Mouse (Mus musculus): ENCODE results near the gene Mtus2. TPM values are rescaled to one million over a fixed set of nuclear protein-coding genes. Genes with fewer than 3 reads are reported as not detected.

The Mtus2 gene
- polyA plus RNA-seq, 1 experiment from 2014 or later: 15.0 TPM

GRCm38 (mm10) chr5:148107324-148107723 is 150.2 kb downstream of the Mtus2 start:
- Histone ChIP-seq H3K36me3 (no peaks in the 10 kb centered on the region), H3K27ac (peak overlapping the region; percentile 65; the same call in 1 of the 2 replicates), H3K4me1 (replicated peaks) (peaks cover 10% of the 10 kb centered on the region), H3K4me3 (no peak overlapping the region), H3K27me3 (ENCODE audit: insufficient read depth, poor library complexity, severe bottlenecking) (no peaks in the 10 kb centered on the region), H3K9me3 (no peaks in the 10 kb centered on the region)
- DNase-seq (ENCODE audit: low spot score): no peak
- WGBS: 87% methylated on average over 6 of the region's 6 CpGs

- Histone ChIP-seq H3K27me3 (ENCODE audit: insufficient read depth, poor library complexity, severe bottlenecking) (no peaks in the 10 kb centered on the region), H3K4me3 (no peak overlapping the region), H3K27ac (peak overlapping the region; percentile 53; the same call in 1 of the 2 replicates), H3K36me3 (no peaks in the 10 kb centered on the region), H3K9me3 (no peaks in the 10 kb centered on the region), H3K4me1 (replicated peaks) (peaks cover 10% of the 10 kb centered on the region)
- no peak for DNase-seq (ENCODE audit: low spot score)
- WGBS: 48% methylated on average over 7 of the region's 7 CpGs
Measured at GRCm38 (mm10) chr5:148107890-148108289, 150.8 kb downstream of the Mtus2 start.

- no peaks in the 10 kb centered on the region for H3K27me3 ChIP-seq (ENCODE audit: insufficient read depth, poor library complexity, severe bottlenecking)
- H3K4me3 ChIP-seq: no peak overlapping the region
- peaks cover 10% of the 10 kb centered on the region for H3K4me1 ChIP-seq (replicated peaks)
- no peaks in the 10 kb centered on the region for H3K9me3 ChIP-seq
- no peaks in the 10 kb centered on the region for H3K36me3 ChIP-seq
- peak overlapping the region; percentile 53 for H3K27ac ChIP-seq
- DNase-seq (ENCODE audit: low spot score): no peak
- WGBS: 49% methylated on average over 9 of the region's 9 CpGs
Measured at GRCm38 (mm10) chr5:148108314-148108713, 151.2 kb downstream of the Mtus2 start.

- Histone ChIP-seq H3K36me3 (no peaks in the 10 kb centered on the region), H3K4me1 (replicated peaks) (no peaks in the 10 kb centered on the region), H3K9me3 (no peaks in the 10 kb centered on the region), H3K27me3 (ENCODE audit: insufficient read depth, poor library complexity, severe bottlenecking) (no peaks in the 10 kb centered on the region), H3K4me3 (no peak overlapping the region), H3K27ac (no peak overlapping the region)
- no peak for DNase-seq (ENCODE audit: low spot score)
- WGBS: 75% methylated on average over 15 of the region's 15 CpGs
Measured at GRCm38 (mm10) chr5:148115207-148115817, 158.2 kb downstream of the Mtus2 start.

GRCm38 (mm10) chr5:148124354-148124753 is 167.2 kb downstream of the Mtus2 start:
- 86% methylated on average over 12 of the region's 12 CpGs for WGBS
- H3K9me3 ChIP-seq: no peaks in the 10 kb centered on the region
- no peak overlapping the region for H3K4me3 ChIP-seq
- H3K4me1 ChIP-seq (replicated peaks): no peaks in the 10 kb centered on the region
- no peaks in the 10 kb centered on the region for H3K27me3 ChIP-seq (ENCODE audit: insufficient read depth, poor library complexity, severe bottlenecking)
- H3K27ac ChIP-seq: no peak overlapping the region
- H3K36me3 ChIP-seq: no peaks in the 10 kb centered on the region
- DNase-seq (ENCODE audit: low spot score): no peak

GRCm38 (mm10) chr5:148130691-148131457 is 173.8 kb downstream of the Mtus2 start:
- DNase-seq (ENCODE audit: low spot score): no peak

GRCm38 (mm10) chr5:148131458-148132131 is 174.5 kb downstream of the Mtus2 start:
- no peak overlapping the region for H3K27ac ChIP-seq
- no peaks in the 10 kb centered on the region for H3K9me3 ChIP-seq
- H3K27me3 ChIP-seq (ENCODE audit: insufficient read depth, poor library complexity, severe bottlenecking): no peaks in the 10 kb centered on the region
- H3K4me1 ChIP-seq (replicated peaks): peaks cover 25% of the 10 kb centered on the region
- 69% methylated on average over 10 of the region's 10 CpGs for WGBS
- no peak for DNase-seq (ENCODE audit: low spot score)
- no peak overlapping the region for H3K4me3 ChIP-seq
- H3K36me3 ChIP-seq: no peaks in the 10 kb centered on the region

More at GRCm38 (mm10) chr5:148130691-148131457, 173.8 kb downstream of the Mtus2 start:
- WGBS: 46% methylated on average over 8 of the region's 8 CpGs
- peaks cover 25% of the 10 kb centered on the region for H3K4me1 ChIP-seq (replicated peaks)
- no peak overlapping the region for H3K27ac ChIP-seq
- no peaks in the 10 kb centered on the region for H3K9me3 ChIP-seq
- no peak overlapping the region for H3K4me3 ChIP-seq
- H3K36me3 ChIP-seq: no peaks in the 10 kb centered on the region
- no peaks in the 10 kb centered on the region for H3K27me3 ChIP-seq (ENCODE audit: insufficient read depth, poor library complexity, severe bottlenecking)

- no peak overlapping the region for H3K27ac ChIP-seq
- H3K36me3 ChIP-seq: no peaks in the 10 kb centered on the region
- WGBS: 84% methylated on average over 9 of the region's 9 CpGs
- no peak for DNase-seq (ENCODE audit: low spot score)
- no peaks in the 10 kb centered on the region for H3K27me3 ChIP-seq (ENCODE audit: insufficient read depth, poor library complexity, severe bottlenecking)
- no peak overlapping the region for H3K4me3 ChIP-seq
- H3K4me1 ChIP-seq (replicated peaks): peaks cover 25% of the 10 kb centered on the region
- no peaks in the 10 kb centered on the region for H3K9me3 ChIP-seq
Measured at GRCm38 (mm10) chr5:148133448-148134060, 176.4 kb downstream of the Mtus2 start.

- Histone ChIP-seq H3K4me1 (replicated peaks) (0 out of 2 replicates have a peak, but pooled peaks cover 5% of the 10 kb centered on the region), H3K4me3 (no peak overlapping the region), H3K36me3 (no peaks in the 10 kb centered on the region), H3K27me3 (ENCODE audit: insufficient read depth, poor library complexity, severe bottlenecking) (no peaks in the 10 kb centered on the region), H3K9me3 (no peaks in the 10 kb centered on the region), H3K27ac (no peak overlapping the region)
- no peak for DNase-seq (ENCODE audit: low spot score)
- 91% methylated on average over 3 of the region's 3 CpGs for WGBS
Measured at GRCm38 (mm10) chr5:148141662-148142061, 184.5 kb downstream of the Mtus2 start.

GRCm38 (mm10) chr5:148146200-148146823 is 189.2 kb downstream of the Mtus2 start:
- no peak overlapping the region; the same call in 1 of the 2 replicates for H3K27ac ChIP-seq
- H3K27me3 ChIP-seq (ENCODE audit: insufficient read depth, poor library complexity, severe bottlenecking): no peaks in the 10 kb centered on the region
- 83% methylated on average over 12 of the region's 12 CpGs for WGBS
- no peak for DNase-seq (ENCODE audit: low spot score)
- H3K4me3 ChIP-seq: no peak overlapping the region
- H3K36me3 ChIP-seq: 0 out of 2 replicates have a peak, but pooled peaks cover 3% of the 10 kb centered on the region
- peaks cover 13% of the 10 kb centered on the region for H3K9me3 ChIP-seq
- 0 out of 2 replicates have a peak, but pooled peaks cover 8% of the 10 kb centered on the region for H3K4me1 ChIP-seq (replicated peaks)

GRCm38 (mm10) chr5:148151894-148152599 is 194.9 kb downstream of the Mtus2 start:
- H3K4me1 ChIP-seq (replicated peaks): peaks cover 24% of the 10 kb centered on the region
- WGBS: 67% methylated on average over 14 of the region's 14 CpGs
- H3K27ac ChIP-seq: peak overlapping the region; percentile 62; the same call in 1 of the 2 replicates
- no peaks in the 10 kb centered on the region for H3K27me3 ChIP-seq (ENCODE audit: insufficient read depth, poor library complexity, severe bottlenecking)
- peaks cover 13% of the 10 kb centered on the region for H3K9me3 ChIP-seq
- H3K36me3 ChIP-seq: 0 out of 2 replicates have a peak, but pooled peaks cover 3% of the 10 kb centered on the region
- no peak for DNase-seq (ENCODE audit: low spot score)
- H3K4me3 ChIP-seq: no peak overlapping the region
